Mouse (Mus musculus) adrenal gland, postnatal 25 days (tissue): ENCODE results near the gene Atn1. TPM values are rescaled to one million over a fixed set of nuclear protein-coding genes. Genes with fewer than 3 reads are reported as not detected.

Source experiments
- DNase-seq: peaks from one replicate; pipeline ENCODE4 v3.0.0; 2021; ENCODE audit warnings: mixed read lengths
- microRNA-seq, 2 experiments: library from miRNA; unstranded; fragments of <30 nt; microRNA quantifications; one replicate each; pipeline ENCODE4 v1.2.0; 2021
- total RNA-seq: library from RNA; stranded (reverse); gene quantifications from 2 replicates; pipeline ENCODE4 v1.2.3, GENCODE M21; 2021

Atn1 gene
- total RNA-seq, 1 experiment from 2014 or later, result 100 TPM

DNA sequence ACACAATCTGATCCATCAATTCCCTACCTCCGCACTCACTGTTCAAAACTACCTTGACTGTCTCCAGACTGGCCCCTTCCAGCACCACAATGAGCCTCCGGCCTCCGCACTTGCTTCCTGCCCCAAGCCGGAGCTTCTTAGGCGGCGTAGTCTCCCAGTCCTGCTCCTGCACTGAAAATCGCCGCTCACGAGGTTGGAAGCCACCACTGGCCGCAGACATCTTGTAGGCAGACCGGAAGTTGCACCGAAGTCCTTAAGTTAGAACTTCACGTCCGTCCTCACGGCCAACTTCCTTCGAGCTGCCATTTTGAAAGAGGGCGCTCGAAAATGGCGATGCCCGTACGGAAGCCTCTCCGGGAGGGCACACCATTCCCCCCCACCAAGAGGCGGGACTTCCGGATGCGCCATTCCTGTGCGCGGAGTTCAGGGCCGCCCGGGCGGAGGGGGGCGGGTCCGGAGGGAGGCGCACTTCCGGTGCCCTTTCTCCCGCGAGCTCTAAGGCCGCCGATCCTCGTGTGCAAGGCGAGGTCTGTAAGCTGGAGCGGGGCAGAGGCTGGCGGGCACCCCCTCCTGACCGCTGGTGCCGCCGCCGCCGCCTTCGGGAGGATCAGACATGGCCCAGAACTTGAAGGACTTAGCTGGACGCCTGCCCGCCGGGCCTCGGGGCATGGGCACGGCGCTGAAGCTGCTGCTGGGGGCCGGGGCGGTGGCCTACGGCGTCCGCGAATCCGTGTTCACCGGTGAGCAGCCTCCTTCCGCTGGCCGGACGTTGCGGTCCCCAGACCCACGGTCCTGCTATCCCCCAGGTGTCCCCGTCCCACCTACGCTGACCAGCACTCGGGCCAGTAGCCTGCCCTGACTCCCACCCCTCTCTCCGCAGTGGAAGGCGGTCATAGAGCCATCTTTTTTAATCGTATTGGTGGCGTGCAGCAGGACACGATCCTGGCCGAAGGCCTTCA, 44.2 kb downstream of the Atn1 start, which contains the start of the genes Emg1 and Phb2:
Gene Emg1 (minus strand): TSS at position 355 of the 959 bp plus-strand sequence.
Gene Phb2 (plus strand): TSS at position 513 of the 959 bp plus-strand sequence.
- DNase-seq, result peak; percentile 98

DNA sequence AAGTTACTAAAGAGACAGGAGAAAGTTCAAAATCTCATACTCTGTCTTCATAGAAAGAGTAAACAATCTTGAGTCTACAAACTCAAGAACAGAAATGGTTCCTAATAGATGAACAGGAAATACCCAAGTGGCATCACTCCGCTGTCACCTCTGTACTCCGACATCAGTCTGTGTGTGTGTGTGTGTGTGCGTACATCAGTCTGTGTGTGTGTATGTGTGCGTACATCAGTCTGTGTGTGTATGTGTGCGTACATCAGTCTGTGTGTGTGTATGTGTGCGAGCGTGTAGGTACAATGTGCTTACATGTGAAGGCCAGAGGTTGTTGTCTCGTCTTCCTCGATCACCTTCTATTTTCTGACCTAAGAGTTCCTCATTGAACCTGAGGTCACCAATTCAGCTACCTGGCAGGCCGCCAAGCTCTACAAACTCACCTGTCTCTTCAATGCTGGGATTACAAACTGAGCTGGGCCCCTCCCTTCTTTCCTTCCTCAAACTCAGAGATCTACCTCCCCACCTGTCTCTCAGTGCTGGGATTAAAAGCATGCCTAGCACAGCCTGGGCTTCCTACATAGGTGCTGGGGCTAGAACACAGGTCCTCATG, 47.9 kb downstream of the Atn1 start:
- no peak for DNase-seq

DNA sequence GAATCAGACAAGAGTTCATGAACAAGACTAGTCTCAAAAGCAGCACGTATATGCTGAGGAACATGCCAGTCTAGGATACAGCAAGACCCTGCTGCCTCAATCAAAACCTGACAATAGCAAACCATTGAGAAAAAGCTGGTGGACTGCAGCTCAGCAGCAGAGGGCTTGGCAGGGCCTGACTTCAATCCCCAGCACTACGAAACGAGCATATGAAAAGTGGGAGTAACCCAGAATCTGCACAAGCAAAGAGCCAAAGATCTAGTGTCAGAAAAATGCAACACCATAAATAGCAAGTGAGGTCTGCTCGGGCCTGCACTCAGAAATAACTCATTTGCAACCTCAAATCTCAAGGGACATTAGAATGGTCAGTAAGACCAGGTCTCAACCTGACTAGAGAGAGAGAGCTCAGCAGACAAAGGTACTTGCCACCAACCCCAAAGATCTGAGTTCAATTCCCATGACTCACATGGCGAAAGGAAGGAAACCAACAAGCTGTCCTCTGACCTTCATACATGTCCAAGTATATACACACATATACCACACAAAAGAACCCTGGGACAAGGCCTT, 50.2 kb downstream of the Atn1 start:
- no peak for DNase-seq

DNA sequence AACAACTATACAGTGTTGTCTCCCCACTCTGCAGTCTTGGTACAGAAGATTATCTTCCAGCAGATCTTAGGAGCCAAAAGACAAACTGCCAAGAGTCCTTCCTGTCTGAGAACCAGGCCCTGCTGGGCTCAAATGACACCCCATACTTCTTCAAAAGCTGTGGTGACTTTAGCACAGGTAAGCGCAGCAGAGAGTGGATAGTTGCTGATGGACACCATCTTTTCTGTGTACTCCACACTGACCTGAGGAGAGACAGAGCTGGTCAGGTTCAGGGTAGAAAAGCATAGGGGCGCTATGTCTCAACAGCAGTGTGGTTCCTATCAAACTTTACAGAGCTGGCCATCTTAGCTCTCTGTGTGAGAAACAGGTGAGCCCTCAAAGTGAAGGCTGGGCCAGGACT, 51.9 kb downstream of the Atn1 start:
- no peak for DNase-seq

DNA sequence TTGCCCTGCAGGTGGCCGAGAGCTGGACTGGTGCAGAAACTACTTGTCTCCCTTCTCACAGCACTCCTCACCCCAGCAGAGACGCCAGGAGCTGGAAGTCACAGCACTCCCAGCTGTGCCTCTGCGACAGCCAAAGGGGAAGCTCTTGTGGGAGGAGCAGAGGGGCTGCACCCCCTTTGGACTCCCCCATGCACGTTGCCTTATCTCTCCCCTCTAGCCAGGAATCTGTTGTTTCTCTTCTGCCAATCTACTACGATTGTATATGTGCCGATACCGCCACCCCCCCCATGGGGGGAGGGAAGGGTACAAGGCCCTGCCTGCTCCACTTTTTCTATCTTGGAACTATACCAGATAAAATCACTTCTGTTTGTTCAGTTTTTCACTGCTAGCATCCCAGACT, 52.5 kb downstream of the Atn1 start:
- no peak for DNase-seq

DNA sequence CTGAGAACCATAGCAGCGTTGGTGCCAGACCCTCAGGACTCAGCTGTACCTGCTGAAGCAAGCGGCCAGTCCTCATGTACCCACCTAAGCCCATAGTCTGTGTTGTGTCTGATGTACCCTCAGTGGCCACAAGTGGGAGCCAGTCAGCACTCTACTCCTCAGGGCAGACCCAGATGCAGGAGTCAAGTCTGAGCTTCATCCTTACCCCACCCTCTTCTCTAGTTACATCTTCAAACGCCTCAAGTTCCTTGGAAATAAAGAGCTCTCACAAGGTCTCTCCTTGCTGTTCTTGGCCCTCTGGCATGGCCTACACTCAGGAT, 53.6 kb downstream of the Atn1 start:
- DNase-seq, result peak; percentile 65

DNA sequence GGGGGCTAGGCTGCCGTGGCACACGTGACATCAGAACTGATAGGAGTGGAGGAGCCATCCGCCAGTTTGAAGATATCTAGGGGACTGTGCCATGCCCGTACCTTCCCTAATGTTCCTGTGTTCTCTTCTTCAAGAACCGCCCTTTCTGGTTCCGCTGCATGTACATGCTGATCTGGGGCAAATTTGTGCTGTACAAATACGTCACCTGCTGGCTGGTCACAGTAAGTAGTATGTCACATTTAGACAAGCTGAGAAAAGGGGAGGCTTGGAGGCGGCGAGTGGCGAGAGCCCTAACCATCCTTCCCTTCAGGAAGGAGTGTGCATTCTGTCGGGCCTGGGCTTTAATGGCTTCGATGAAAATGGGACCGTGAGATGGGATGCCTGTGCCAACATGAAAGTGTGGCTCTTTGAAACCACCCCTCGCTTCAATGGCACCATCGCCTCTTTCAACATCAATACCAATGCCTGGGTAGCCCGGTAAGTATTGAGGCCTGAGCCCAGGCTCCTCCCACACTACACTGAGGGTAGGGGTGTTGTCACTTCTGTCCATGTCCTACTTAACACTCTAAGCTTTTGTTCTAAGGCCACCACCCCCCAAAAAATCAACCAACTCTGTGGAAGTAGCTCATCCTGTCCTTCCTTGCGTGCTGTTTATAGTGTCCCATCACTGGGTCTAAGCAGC, 54.1 kb downstream of the Atn1 start:
- DNase-seq, result no peak

DNA sequence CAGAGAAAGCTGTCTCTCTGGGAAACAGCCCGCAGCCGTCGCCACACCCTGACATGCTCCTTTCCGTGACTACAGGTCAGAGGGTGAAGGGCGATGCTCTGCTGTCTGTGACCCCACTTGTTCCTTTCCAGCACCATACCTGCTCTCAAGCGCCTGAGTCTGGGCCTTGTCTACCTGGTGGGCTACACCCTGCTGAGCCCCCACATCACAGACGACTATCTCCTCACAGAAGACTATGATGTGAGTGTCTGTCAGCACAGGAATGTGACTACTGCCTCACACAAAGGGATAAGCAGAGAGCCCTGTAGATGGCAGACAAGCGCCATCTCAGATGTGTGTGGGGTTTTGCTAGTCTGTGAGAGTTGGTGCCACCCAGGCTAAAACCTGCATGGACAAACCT, 55.0 kb downstream of the Atn1 start:
- no peak for DNase-seq

DNA sequence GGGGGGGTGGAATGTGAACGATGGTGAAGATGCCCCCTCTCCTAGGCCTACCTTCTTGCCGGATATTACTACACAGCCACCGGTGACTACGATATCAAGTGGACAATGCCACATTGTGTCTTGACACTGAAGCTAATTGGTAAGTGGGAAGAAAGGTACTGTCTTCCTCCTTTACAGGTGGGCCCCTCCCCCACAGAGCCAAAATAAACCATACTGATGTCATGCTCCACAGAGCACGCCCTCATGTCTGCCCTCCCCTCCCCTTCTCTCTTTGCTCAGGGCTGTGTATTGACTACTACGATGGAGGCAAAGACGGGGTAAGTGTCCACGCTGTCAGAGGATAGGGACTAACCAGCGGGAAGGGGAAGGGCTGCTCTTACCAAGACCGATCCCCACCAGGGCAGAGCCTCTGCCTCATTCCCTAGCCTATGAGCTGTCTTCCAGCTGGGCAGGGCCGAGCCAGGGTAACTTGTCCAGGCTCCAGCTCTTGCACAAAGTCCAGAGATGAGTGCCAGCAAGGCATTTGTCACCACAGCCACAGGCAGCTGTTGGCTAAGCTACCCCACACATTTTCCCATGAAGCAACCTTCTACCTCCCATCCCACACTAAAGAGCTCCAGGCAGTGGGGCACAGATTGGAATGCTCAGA, 56.2 kb downstream of the Atn1 start:
- peak; percentile 77 for DNase-seq

DNA sequence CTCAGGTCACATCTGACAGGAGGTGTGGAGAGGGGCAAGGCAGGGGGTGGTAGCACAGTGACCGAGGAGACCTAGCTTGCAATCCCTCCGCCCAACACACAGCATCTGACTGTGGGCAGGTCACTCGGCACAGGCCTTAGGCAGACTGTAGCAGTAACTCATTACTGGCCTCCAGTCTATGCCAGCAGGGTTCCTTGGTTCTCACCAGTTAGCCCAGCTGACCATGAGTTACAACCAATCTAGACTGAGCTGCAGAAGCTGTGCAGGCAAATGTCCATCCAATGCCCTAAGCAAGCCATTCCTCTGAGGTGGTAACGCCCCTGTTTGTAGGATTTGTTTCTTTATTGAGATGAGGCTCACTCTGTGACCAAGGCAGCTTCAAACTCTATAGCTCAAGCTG, 57.0 kb downstream of the Atn1 start:
- DNase-seq, result no peak

DNA sequence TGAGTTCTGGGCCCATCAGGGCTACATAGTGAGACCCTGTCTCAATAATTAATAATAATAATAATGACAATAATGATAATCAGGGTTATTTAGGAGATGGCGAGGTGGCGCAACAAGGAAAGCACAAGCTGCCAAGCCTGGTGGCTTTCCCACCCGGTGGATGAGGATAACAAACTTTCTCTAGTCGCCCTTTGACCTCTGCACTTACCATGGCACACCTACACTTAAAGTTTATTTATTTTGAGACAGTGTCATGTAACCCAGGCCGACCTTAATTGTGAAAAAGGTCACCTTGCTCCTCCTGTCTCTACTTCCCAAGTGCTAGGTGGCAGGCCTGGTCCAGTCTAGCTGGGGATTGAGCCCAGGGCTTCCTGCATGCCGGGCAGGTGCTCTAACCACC, 57.6 kb downstream of the Atn1 start:
- no peak for DNase-seq

DNA sequence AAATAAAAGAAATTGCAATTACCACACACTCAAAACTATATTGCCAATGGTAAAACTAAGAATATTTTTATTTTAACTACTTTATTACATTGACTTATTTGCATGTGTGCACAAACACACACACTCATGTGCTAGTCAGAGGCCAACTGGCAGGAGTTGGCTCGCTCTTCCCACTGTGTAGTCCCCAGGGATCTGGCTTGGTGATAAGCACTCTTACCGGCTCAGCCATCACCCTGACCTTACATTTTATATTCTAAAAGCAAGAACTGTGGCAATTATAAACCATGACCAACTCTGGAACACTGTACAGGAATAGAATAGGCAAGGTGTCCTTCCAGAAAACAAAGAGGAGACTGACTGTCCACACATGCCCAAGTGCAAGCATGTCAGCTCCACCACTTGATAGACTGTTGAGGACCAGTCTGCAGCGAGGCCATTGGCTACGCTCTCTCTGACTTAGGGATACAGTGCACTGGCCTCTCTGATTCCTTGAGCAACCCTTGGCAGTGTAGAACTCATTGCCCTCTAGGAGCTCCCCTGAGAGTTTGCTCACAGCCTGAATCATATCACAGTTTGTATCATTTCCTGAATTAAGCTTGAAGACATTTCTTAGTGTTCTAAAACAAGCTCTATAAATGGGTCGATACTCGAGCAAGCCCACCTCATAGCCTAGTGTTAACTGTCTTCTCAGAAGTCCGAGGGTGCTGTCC, 59.7 kb downstream of the Atn1 start:
- no peak for DNase-seq

DNA sequence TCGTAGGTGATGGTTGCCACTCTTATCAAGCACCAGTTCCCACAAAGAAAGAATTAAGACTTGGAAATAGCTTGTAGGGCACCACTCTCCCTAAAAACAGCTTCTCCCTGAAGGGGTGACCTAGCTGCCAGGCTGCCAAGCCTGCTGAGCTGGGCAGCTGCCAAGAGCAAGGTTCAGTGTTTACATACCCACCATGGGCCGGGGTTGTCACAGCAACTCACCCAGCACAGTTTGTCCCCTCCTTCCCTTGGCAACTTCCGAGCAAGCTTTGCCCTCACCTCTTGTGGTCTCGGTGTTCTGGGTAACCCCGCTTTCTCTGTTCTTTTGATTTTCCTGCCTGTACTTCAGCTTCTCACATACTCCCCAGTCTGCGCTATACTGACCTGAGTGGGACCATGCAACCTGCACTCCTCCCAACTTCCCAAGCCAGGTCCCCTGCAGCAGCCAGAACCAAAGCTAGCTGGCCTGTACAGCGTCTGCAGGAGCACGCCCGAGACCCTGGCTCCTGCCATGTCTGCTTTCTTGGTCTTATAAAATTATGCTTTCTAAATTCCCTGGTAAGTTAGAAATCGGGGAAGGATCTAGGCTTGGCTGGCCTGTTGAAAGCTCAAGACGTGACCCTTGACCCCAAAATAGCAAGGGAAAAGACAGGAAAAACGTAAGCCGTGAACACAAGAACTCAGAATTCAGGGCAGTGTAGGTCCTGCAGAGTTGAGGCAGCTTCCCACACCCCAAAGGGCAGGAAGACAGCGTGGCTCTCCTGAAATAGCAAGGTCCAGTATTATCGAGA, 62.0 kb downstream of the Atn1 start:
- DNase-seq, result peak; percentile 72

DNA sequence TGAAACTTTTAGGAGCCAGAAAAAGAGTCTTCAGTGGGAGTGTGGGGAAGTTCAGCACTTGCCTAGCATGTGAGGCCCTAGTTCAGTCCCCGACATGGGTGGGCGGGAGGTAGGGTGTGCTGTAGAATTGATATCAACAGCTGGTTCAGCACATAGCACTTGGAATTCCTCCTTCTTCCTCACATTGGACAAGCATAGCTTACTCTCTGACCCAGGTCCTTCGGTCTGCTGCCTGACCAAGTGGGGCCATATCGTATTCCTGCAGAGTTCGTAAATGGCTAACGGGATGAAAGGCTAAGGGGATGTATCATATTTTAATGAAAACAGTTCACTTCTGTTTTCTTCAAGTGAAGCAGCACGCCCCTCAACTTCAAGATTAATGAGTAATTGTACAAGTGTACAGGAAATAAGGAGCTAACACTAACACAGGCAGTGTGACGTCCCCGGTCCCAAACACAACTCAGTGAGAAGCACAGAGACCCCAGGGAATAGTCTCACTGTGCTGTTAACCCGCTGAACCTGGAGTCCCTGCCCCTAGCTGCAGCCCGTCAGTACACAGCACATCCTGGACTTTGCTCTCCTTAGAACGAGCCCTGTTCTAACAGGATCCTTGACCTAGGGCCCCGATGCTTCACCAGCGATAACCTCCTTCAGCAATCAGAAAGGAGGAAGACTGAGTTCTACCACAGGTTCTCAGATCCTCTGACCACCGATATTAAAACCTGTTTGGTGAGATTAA, 62.9 kb downstream of the Atn1 start:
- no peak for DNase-seq

Small RNAs within 50 kb of the gene (microRNA-seq; reads per million reads assigned to microRNA genes)
- gene Mir141, result 6.5 to 7.5 reads per million in 2 experiments
- 33.6 to 76.5 reads per million in 2 experiments for gene Mir200c

Other genes starting within 250 kb of the Atn1 start
- gene C1ra, start 244.1 kb downstream of the Atn1 start, total RNA-seq, result 24.5 and 28.5 TPM in 2 replicates
- 36.5 and 38.0 TPM in 2 replicates for gene C1s1, start 214.2 kb downstream of the Atn1 start, total RNA-seq
- 2.7 and 4.7 TPM in 2 replicates for gene C1rb, start 186.2 kb downstream of the Atn1 start, total RNA-seq
- 1.7 and 2.9 TPM in 2 replicates for gene C1s2, start 120.4 kb downstream of the Atn1 start, total RNA-seq
- gene Lpcat3, start 93.5 kb downstream of the Atn1 start, total RNA-seq, result 91.9 and 110 TPM in 2 replicates
- gene Emg1, start 44.3 kb downstream of the Atn1 start, total RNA-seq, result 81.8 and 82.8 TPM in 2 replicates
- 302 and 348 TPM in 2 replicates for gene Phb2, start 44.2 kb downstream of the Atn1 start, total RNA-seq
- gene Ptpn6, start 17.8 kb downstream of the Atn1 start, total RNA-seq, result 4.6 and 9.1 TPM in 2 replicates
- 357 and 392 TPM in 2 replicates for gene Grcc10, start 15.2 kb downstream of the Atn1 start, total RNA-seq
- not detected in 2 replicates for gene Gm45234, start 503 bp downstream of the Atn1 start, total RNA-seq
- 10.1 and 17.6 TPM in 2 replicates for gene Eno2, start 13.1 kb upstream of the Atn1 start, total RNA-seq
- gene Lrrc23, start 23.2 kb upstream of the Atn1 start, total RNA-seq, result 0.21 TPM in 1 of 2 replicates, not detected in the other
- gene Spsb2, start 52.1 kb upstream of the Atn1 start, total RNA-seq, result 21.7 and 32.2 TPM in 2 replicates
- gene Tpi1, start 57.8 kb upstream of the Atn1 start, total RNA-seq, result 382 and 387 TPM in 2 replicates
- gene Usp5, start 73.0 kb upstream of the Atn1 start, total RNA-seq, result 118 and 136 TPM in 2 replicates
- gene Cdca3, start 73.0 kb upstream of the Atn1 start, total RNA-seq, result 10.5 and 11.7 TPM in 2 replicates
- 5.5 and 14.0 TPM in 2 replicates for gene Gnb3, start 83.8 kb upstream of the Atn1 start, total RNA-seq
- gene P3h3, start 101.2 kb upstream of the Atn1 start, total RNA-seq, result 20.2 and 26.5 TPM in 2 replicates
- 0.90 and 1.5 TPM in 2 replicates for gene Gpr162, start 107.5 kb upstream of the Atn1 start, total RNA-seq
- gene Cd4, start 131.7 kb upstream of the Atn1 start, total RNA-seq, result 0.21 TPM in 1 of 2 replicates, not detected in the other
- gene Lag3, start 155.2 kb upstream of the Atn1 start, total RNA-seq, result 1.2 and 1.4 TPM in 2 replicates
- 790 and 858 TPM in 2 replicates for gene Ptms, start 163.6 kb upstream of the Atn1 start, total RNA-seq
- 271 and 277 TPM in 2 replicates for gene Mlf2, start 174.9 kb upstream of the Atn1 start, total RNA-seq
- 172 and 177 TPM in 2 replicates for gene Cops7a, start 209.0 kb upstream of the Atn1 start, total RNA-seq
- gene Pianp, start 240.2 kb upstream of the Atn1 start, total RNA-seq, result 1.2 and 2.1 TPM in 2 replicates